Mouse (Mus musculus): ENCODE measurements around the gene Pdlim5. TPM values are rescaled to one million over a fixed set of nuclear protein-coding genes. Genes with fewer than 3 reads are reported as not detected.

Pdlim5 gene
- polyA plus RNA-seq, 1 experiment from 2014 or later, result 28.9 TPM

GRCm38 (mm10) chr3:142332716-142333115 is 62.8 kb downstream of the Pdlim5 start:
- Histone ChIP-seq H3K27ac (replicated peaks) (no peak overlapping the region), H3K27me3 (ENCODE audit: control insufficient read depth, insufficient read depth, low read length) (no peaks in the 10 kb centered on the region), H3K4me3 (ENCODE audit: low read depth, low read length) (no peak overlapping the region), H3K4me2 (replicated peaks; ENCODE audit: low read depth) (no peak overlapping the region), H3K36me3 (ENCODE audit: control insufficient read depth, insufficient read depth, low read length) (no peaks in the 10 kb centered on the region), H3K9me3 (ENCODE audit: control insufficient read depth, low read length) (no peaks in the 10 kb centered on the region), H3K9ac (ENCODE audit: low read length) (no peak overlapping the region), H3K4me1 (replicated peaks; ENCODE audit: control insufficient read depth, insufficient read depth) (no peaks in the 10 kb centered on the region)
- WGBS, result 39% methylated on average over 4 of the region's 4 CpGs
- DNase-seq (ENCODE audit: low spot score) (no peak), ATAC-seq (ENCODE audit: low FRiP score, low TSS enrichment) (peak; percentile 75)
- TF ChIP-seq EP300 (optimal IDR thresholded peaks at IDR 0.05), result no peak
- TF ChIP-seq CTCF (IDR thresholded peaks at IDR 0.05; ENCODE audit: low read depth), result no peak

- H3K27me3 ChIP-seq (ENCODE audit: control insufficient read depth, insufficient read depth, low read length), result no peaks in the 10 kb centered on the region
- ATAC-seq (ENCODE audit: low FRiP score, low TSS enrichment) (no peak), DNase-seq (ENCODE audit: low spot score) (no peak)
- TF ChIP-seq EP300 (optimal IDR thresholded peaks at IDR 0.05) (no peak), CTCF (IDR thresholded peaks at IDR 0.05; ENCODE audit: low read depth) (no peak)
- H3K27ac ChIP-seq (replicated peaks), result no peak overlapping the region
- no peak overlapping the region for H3K4me3 ChIP-seq (ENCODE audit: low read depth, low read length)
- no peak overlapping the region for H3K4me2 ChIP-seq (replicated peaks; ENCODE audit: low read depth)
- H3K4me1 ChIP-seq (replicated peaks; ENCODE audit: control insufficient read depth, insufficient read depth), result no peaks in the 10 kb centered on the region
- 73% methylated on average over 4 of the region's 4 CpGs for WGBS
- H3K9ac ChIP-seq (ENCODE audit: low read length), result no peak overlapping the region
- H3K9me3 ChIP-seq (ENCODE audit: control insufficient read depth, low read length), result no peaks in the 10 kb centered on the region
- H3K36me3 ChIP-seq (ENCODE audit: control insufficient read depth, insufficient read depth, low read length), result no peaks in the 10 kb centered on the region
These were observed 63.5 kb downstream of the Pdlim5 start for GRCm38 (mm10) chr3:142331872-142332554.

DNA sequence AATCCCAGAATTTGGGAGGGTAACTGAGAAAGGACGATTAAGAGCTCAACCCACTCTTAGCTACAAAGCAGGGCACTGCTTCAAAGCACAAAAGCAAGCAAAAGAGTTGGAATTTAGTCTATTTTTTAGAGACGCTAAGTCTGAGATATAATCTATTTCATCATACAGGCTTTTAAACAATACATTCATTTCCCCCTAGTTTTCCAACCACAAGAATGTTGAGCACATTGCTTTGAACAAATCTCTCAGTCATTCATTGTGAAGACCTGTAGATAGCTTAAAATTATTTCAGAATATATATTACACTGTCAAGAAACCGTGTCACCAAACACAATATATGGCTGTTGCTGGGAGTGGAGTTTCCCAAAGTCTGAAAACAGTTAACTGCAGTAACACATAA is 65.1 kb downstream of the Pdlim5 start:
- 43% methylated on average over 3 of the region's 3 CpGs for WGBS
- no peaks in the 10 kb centered on the region for H3K27me3 ChIP-seq (ENCODE audit: control insufficient read depth, insufficient read depth, low read length)
- no peaks in the 10 kb centered on the region for H3K9me3 ChIP-seq (ENCODE audit: control insufficient read depth, low read length)
- H3K4me1 ChIP-seq (replicated peaks; ENCODE audit: control insufficient read depth, insufficient read depth), result no peaks in the 10 kb centered on the region
- H3K36me3 ChIP-seq (ENCODE audit: control insufficient read depth, insufficient read depth, low read length), result no peaks in the 10 kb centered on the region
- ATAC-seq (ENCODE audit: low FRiP score, low TSS enrichment) (no peak), DNase-seq (ENCODE audit: low spot score) (no peak)
- H3K27ac ChIP-seq (replicated peaks), result no peak overlapping the region
- H3K4me2 ChIP-seq (replicated peaks; ENCODE audit: low read depth), result no peak overlapping the region
- H3K4me3 ChIP-seq (ENCODE audit: low read depth, low read length), result no peak overlapping the region
- no peak for TF ChIP-seq EP300 (optimal IDR thresholded peaks at IDR 0.05)
- H3K9ac ChIP-seq (ENCODE audit: low read length), result no peak overlapping the region

GRCm38 (mm10) chr3:142323592-142323991 is 71.9 kb downstream of the Pdlim5 start:
- Histone ChIP-seq H3K36me3 (ENCODE audit: control insufficient read depth, insufficient read depth, low read length) (no peaks in the 10 kb centered on the region), H3K27me3 (ENCODE audit: control insufficient read depth, insufficient read depth, low read length) (no peaks in the 10 kb centered on the region), H3K27ac (replicated peaks) (no peak overlapping the region), H3K4me1 (replicated peaks; ENCODE audit: control insufficient read depth, insufficient read depth) (0 out of 2 replicates have a peak, but pooled peaks cover 2% of the 10 kb centered on the region), H3K9ac (ENCODE audit: low read length) (no peak overlapping the region), H3K4me2 (replicated peaks; ENCODE audit: low read depth) (no peak overlapping the region), H3K9me3 (ENCODE audit: control insufficient read depth, low read length) (no peaks in the 10 kb centered on the region), H3K4me3 (ENCODE audit: low read depth, low read length) (no peak overlapping the region)
- DNase-seq (ENCODE audit: low spot score), result no peak
- TF ChIP-seq CTCF (IDR thresholded peaks at IDR 0.05; ENCODE audit: low read depth) (no peak), EP300 (optimal IDR thresholded peaks at IDR 0.05) (no peak)
- 38% methylated on average over 6 of the region's 6 CpGs for WGBS
- no peak for ATAC-seq (ENCODE audit: low FRiP score, low TSS enrichment)

DNA sequence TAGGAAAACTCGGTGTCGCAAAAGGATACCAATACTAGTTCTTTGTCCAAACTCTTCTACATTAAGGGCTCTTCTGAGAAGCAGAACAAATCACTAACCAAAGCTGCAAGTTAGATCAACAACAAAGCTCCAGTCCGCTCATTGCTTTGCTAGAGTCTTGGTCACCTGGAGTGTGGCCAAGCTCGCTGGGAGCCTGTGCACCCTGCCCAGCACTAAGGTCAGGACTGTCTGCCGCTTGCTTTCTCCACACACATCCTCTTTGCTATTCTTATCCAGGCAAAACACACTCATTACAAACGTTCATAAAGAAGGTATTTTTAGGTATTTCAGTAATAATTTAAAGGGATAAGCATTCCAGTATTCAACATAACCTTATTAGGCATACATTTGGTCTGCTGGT is 73.6 kb downstream of the Pdlim5 start:
- 0 out of 2 replicates have a peak overlapping the region, but pooled peaks have one; percentile 8 for H3K27ac ChIP-seq (replicated peaks)

GRCm38 (mm10) chr3:142318147-142318546 is 77.3 kb downstream of the Pdlim5 start:
- H3K27me3 ChIP-seq (ENCODE audit: control insufficient read depth, insufficient read depth, low read length), result no peaks in the 10 kb centered on the region
- 41% methylated on average over 2 of the region's 2 CpGs for WGBS
- H3K4me2 ChIP-seq (replicated peaks; ENCODE audit: low read depth), result no peak overlapping the region
- ATAC-seq (ENCODE audit: low FRiP score, low TSS enrichment), result peak; percentile 85; the same call in 1 of the 2 replicates
- H3K27ac ChIP-seq (replicated peaks), result 0 out of 2 replicates have a peak overlapping the region, but pooled peaks have one; percentile 41
- H3K9me3 ChIP-seq (ENCODE audit: control insufficient read depth, low read length), result no peaks in the 10 kb centered on the region
- H3K4me1 ChIP-seq (replicated peaks; ENCODE audit: control insufficient read depth, insufficient read depth), result 0 out of 2 replicates have a peak, but pooled peaks cover 2% of the 10 kb centered on the region
- no peak for TF ChIP-seq EP300 (optimal IDR thresholded peaks at IDR 0.05)
- TF ChIP-seq CTCF (IDR thresholded peaks at IDR 0.05; ENCODE audit: low read depth), result no peak
- no peaks in the 10 kb centered on the region for H3K36me3 ChIP-seq (ENCODE audit: control insufficient read depth, insufficient read depth, low read length)
- no peak overlapping the region for H3K4me3 ChIP-seq (ENCODE audit: low read depth, low read length)
- H3K9ac ChIP-seq (ENCODE audit: low read length), result no peak overlapping the region
- DNase-seq (ENCODE audit: low spot score), result peak; percentile 79

More for the DNA sequence above, 73.6 kb downstream of the Pdlim5 start:
- Histone ChIP-seq H3K27me3 (ENCODE audit: control insufficient read depth, insufficient read depth, low read length) (no peaks in the 10 kb centered on the region), H3K9me3 (ENCODE audit: control insufficient read depth, low read length) (no peaks in the 10 kb centered on the region), H3K4me1 (replicated peaks; ENCODE audit: control insufficient read depth, insufficient read depth) (0 out of 2 replicates have a peak, but pooled peaks cover 2% of the 10 kb centered on the region), H3K4me2 (replicated peaks; ENCODE audit: low read depth) (no peak overlapping the region), H3K4me3 (ENCODE audit: low read depth, low read length) (no peak overlapping the region), H3K9ac (ENCODE audit: low read length) (no peak overlapping the region), H3K36me3 (ENCODE audit: control insufficient read depth, insufficient read depth, low read length) (no peaks in the 10 kb centered on the region)
- peak; percentile 73; the same call in 1 of the 2 replicates for ATAC-seq (ENCODE audit: low FRiP score, low TSS enrichment)
- WGBS, result 37% methylated on average over 6 of the region's 6 CpGs
- TF ChIP-seq CTCF (IDR thresholded peaks at IDR 0.05; ENCODE audit: low read depth) (no peak), EP300 (optimal IDR thresholded peaks at IDR 0.05) (no peak)
- peak; percentile 73 for DNase-seq (ENCODE audit: low spot score)

Measured in stomach, postnatal 0 days (tissue).